Mouse (Mus musculus): ENCODE results near the gene Nebl. TPM values are rescaled to one million over a fixed set of nuclear protein-coding genes. Genes with fewer than 3 reads are reported as not detected.

The Nebl gene
- polyA plus RNA-seq, 1 experiment from 2014 or later = 2.7 TPM

DNA sequence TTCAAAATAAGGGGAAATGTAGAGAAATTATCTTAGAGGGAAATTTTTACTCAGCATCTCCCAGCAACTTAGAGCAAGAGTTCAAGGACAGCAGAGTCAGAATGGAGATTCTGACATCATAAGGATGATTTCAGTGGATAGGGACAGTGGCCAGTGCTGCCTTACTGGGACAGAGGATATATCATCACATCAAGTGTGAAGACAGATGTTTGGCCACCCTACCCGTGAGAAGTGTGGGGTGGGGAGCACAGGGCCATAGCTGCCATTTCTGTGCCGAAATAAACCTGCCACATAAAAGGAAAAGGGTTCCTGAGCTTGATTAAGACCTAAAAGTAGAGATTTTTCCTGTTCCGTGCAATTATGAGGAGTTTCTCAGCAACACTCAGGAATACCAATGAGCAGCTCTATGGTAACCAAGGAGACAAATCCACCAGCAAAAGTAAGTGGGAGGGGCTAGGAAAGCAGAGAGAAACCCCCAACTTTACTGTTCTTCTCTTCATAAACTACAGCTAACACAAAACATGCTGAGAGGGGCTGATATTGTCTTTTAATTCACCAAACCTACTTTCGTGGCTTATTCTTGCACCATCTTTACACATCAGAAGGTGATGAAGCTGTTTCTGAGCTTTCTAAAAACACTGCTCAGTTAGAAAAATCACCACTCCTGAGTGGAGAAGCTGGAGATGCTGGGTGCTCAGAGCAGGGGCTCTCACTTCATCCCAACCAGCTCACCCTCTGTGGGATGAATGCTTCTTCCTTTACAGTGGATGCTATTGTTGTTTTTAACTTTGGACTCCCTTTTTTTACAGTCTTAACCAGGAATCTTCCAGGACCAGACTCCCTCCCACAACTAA, 172.1 kb downstream of the Nebl start:
- Histone ChIP-seq H3K4me2 (no peak overlapping the region), H3K4me3 (ENCODE audit: low read depth, low read length) (no peak overlapping the region), H3K4me1 (ENCODE audit: control insufficient read depth, insufficient read depth, low read length) (peaks cover 11% of the 10 kb centered on the region), H3K9ac (ENCODE audit: low read length) (no peak overlapping the region), H3K36me3 (ENCODE audit: control insufficient read depth, insufficient read depth, low read length) (no peaks in the 10 kb centered on the region), H3K27me3 (ENCODE audit: control insufficient read depth, insufficient read depth, low read length) (no peaks in the 10 kb centered on the region), H3K27ac (ENCODE audit: low read depth, low read length) (no peak overlapping the region), H3K9me3 (ENCODE audit: control insufficient read depth, low read length) (no peaks in the 10 kb centered on the region)
- ATAC-seq (ENCODE audit: low FRiP score) (peak; percentile 89), DNase-seq (ENCODE audit: low spot score, missing footprints) (peak; percentile 85)
- WGBS = 14% methylated on average over 4 of the region's 4 CpGs

DNA sequence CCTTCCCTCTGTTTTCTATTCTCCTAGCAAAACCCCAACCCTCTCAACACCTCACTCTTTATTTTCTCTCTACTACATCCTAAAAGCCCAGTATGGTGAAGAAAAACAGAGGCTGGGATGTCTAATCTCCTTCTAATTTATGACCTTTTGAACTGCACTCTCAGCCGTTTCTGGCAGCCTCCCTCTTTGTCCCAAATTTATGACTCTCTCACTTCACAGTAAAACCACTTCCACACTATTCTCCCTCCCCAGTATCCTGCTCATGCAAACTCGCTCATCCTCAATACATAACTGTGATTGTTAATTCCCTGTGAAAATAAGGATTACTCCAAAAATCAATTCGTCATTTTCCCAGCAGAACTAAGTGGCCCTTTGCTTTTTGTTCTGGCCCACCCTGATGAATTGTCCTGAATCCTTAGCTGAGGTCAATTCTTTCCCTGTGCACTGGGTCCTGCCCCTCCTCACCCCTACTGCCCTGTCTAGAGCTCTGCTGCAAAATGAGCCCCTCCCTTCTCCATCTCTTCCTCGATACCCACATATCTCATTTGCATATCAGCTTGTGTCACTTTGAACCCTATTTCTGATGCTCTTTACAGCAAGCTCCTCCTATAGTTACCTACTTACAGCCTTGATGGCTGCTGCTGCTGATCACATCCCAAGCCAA, 181.2 kb downstream of the Nebl start:
- H3K9ac ChIP-seq (ENCODE audit: low read length) = no peak overlapping the region
- ATAC-seq (ENCODE audit: low FRiP score) = no peak
- H3K4me1 ChIP-seq (ENCODE audit: control insufficient read depth, insufficient read depth, low read length) = no peaks in the 10 kb centered on the region
- 20% methylated on average over 4 of the region's 4 CpGs for WGBS
- H3K27ac ChIP-seq (ENCODE audit: low read depth, low read length) = no peak overlapping the region
- no peak for DNase-seq (ENCODE audit: low spot score, missing footprints)
- no peak overlapping the region for H3K4me2 ChIP-seq
- H3K27me3 ChIP-seq (ENCODE audit: control insufficient read depth, insufficient read depth, low read length) = no peaks in the 10 kb centered on the region
- H3K36me3 ChIP-seq (ENCODE audit: control insufficient read depth, insufficient read depth, low read length) = no peaks in the 10 kb centered on the region
- no peak overlapping the region for H3K4me3 ChIP-seq (ENCODE audit: low read depth, low read length)
- H3K9me3 ChIP-seq (ENCODE audit: control insufficient read depth, low read length) = no peaks in the 10 kb centered on the region

GRCm38 (mm10) chr2:17546354-17546948, 184.8 kb downstream of the Nebl start:
- no peak overlapping the region for H3K4me2 ChIP-seq
- ATAC-seq (ENCODE audit: low FRiP score) (no peak), DNase-seq (ENCODE audit: low spot score, missing footprints) (no peak)
- no peaks in the 10 kb centered on the region for H3K4me1 ChIP-seq (ENCODE audit: control insufficient read depth, insufficient read depth, low read length)
- no peaks in the 10 kb centered on the region for H3K9me3 ChIP-seq (ENCODE audit: control insufficient read depth, low read length)
- no peaks in the 10 kb centered on the region for H3K27me3 ChIP-seq (ENCODE audit: control insufficient read depth, insufficient read depth, low read length)
- H3K27ac ChIP-seq (ENCODE audit: low read depth, low read length) = no peak overlapping the region
- H3K4me3 ChIP-seq (ENCODE audit: low read depth, low read length) = no peak overlapping the region
- H3K36me3 ChIP-seq (ENCODE audit: control insufficient read depth, insufficient read depth, low read length) = no peaks in the 10 kb centered on the region
- H3K9ac ChIP-seq (ENCODE audit: low read length) = no peak overlapping the region
- 69% methylated on average over 3 of the region's 3 CpGs for WGBS

DNA sequence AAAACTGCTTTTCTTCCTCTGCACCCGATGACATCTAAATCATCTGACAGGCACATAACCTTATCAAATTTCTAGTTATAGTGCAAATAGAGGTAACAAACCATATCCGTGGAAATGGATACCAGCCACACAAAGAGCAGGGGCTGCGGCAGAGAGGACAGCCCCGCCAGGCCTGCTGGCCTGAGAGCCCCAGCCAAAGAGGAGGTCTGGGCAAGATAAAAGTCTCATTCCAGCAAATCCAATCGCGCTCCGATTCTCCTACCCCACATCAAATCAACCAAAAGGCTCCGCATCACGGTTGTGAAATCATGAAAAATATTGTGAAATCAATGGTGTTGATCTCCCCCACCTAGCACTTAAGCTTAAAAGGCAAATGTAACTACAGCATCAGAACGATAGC, 191.5 kb downstream of the Nebl start:
- DNase-seq (ENCODE audit: low spot score, missing footprints) (no peak), ATAC-seq (ENCODE audit: low FRiP score) (no peak)
- H3K9ac ChIP-seq (ENCODE audit: low read length) = no peak overlapping the region
- H3K4me1 ChIP-seq (ENCODE audit: control insufficient read depth, insufficient read depth, low read length) = no peaks in the 10 kb centered on the region
- 77% methylated on average over 10 of the region's 10 CpGs for WGBS
- no peak overlapping the region for H3K4me3 ChIP-seq (ENCODE audit: low read depth, low read length)
- no peaks in the 10 kb centered on the region for H3K36me3 ChIP-seq (ENCODE audit: control insufficient read depth, insufficient read depth, low read length)
- H3K27me3 ChIP-seq (ENCODE audit: control insufficient read depth, insufficient read depth, low read length) = no peaks in the 10 kb centered on the region
- no peaks in the 10 kb centered on the region for H3K9me3 ChIP-seq (ENCODE audit: control insufficient read depth, low read length)
- H3K27ac ChIP-seq (ENCODE audit: low read depth, low read length) = no peak overlapping the region
- no peak overlapping the region for H3K4me2 ChIP-seq

DNA sequence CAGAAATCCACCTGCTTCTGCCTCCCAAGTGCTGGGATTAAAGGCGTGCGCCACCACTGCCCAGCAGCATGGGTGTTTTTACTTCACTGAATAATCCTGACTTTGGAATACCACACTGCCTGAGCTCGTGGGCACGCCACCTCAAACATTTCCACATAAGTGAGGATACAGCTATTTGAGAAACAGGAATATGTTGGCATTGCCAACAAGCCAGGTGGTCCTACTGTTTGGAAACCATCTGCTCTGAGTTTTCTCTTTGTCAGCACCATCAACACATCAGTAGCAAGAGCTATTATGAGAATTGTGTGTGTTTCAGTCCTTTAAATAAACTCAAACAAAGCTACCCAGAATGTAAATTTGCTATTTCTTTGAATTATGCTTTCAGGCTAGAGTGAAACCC, 192.8 kb downstream of the Nebl start:
- H3K4me3 ChIP-seq (ENCODE audit: low read depth, low read length) = no peak overlapping the region
- 90% methylated on average over 4 of the region's 4 CpGs for WGBS
- H3K9ac ChIP-seq (ENCODE audit: low read length) = no peak overlapping the region
- DNase-seq (ENCODE audit: low spot score, missing footprints) = no peak
- no peak overlapping the region for H3K27ac ChIP-seq (ENCODE audit: low read depth, low read length)
- no peak overlapping the region for H3K4me2 ChIP-seq
- H3K9me3 ChIP-seq (ENCODE audit: control insufficient read depth, low read length) = no peaks in the 10 kb centered on the region
- no peaks in the 10 kb centered on the region for H3K4me1 ChIP-seq (ENCODE audit: control insufficient read depth, insufficient read depth, low read length)
- no peak for ATAC-seq (ENCODE audit: low FRiP score)
- H3K27me3 ChIP-seq (ENCODE audit: control insufficient read depth, insufficient read depth, low read length) = no peaks in the 10 kb centered on the region
- no peaks in the 10 kb centered on the region for H3K36me3 ChIP-seq (ENCODE audit: control insufficient read depth, insufficient read depth, low read length)

GRCm38 (mm10) chr2:17531355-17532105, 199.7 kb downstream of the Nebl start:
- WGBS = 92% methylated on average over 12 of the region's 12 CpGs
- H3K27me3 ChIP-seq (ENCODE audit: control insufficient read depth, insufficient read depth, low read length) = no peaks in the 10 kb centered on the region
- no peak overlapping the region for H3K4me2 ChIP-seq
- no peak overlapping the region for H3K27ac ChIP-seq (ENCODE audit: low read depth, low read length)
- no peaks in the 10 kb centered on the region for H3K36me3 ChIP-seq (ENCODE audit: control insufficient read depth, insufficient read depth, low read length)
- DNase-seq (ENCODE audit: low spot score, missing footprints) = no peak
- H3K9ac ChIP-seq (ENCODE audit: low read length) = no peak overlapping the region
- no peak for ATAC-seq (ENCODE audit: low FRiP score)
- no peak overlapping the region for H3K4me3 ChIP-seq (ENCODE audit: low read depth, low read length)
- no peaks in the 10 kb centered on the region for H3K9me3 ChIP-seq (ENCODE audit: control insufficient read depth, low read length)
- H3K4me1 ChIP-seq (ENCODE audit: control insufficient read depth, insufficient read depth, low read length) = no peaks in the 10 kb centered on the region

- WGBS = 89% methylated on average over 5 of the region's 5 CpGs
- no peaks in the 10 kb centered on the region for H3K4me1 ChIP-seq (ENCODE audit: control insufficient read depth, insufficient read depth, low read length)
- H3K9ac ChIP-seq (ENCODE audit: low read length) = no peak overlapping the region
- no peaks in the 10 kb centered on the region for H3K9me3 ChIP-seq (ENCODE audit: control insufficient read depth, low read length)
- DNase-seq (ENCODE audit: low spot score, missing footprints) = no peak
- no peaks in the 10 kb centered on the region for H3K27me3 ChIP-seq (ENCODE audit: control insufficient read depth, insufficient read depth, low read length)
- no peak for ATAC-seq (ENCODE audit: low FRiP score)
- H3K4me3 ChIP-seq (ENCODE audit: low read depth, low read length) = no peak overlapping the region
- no peaks in the 10 kb centered on the region for H3K36me3 ChIP-seq (ENCODE audit: control insufficient read depth, insufficient read depth, low read length)
- H3K27ac ChIP-seq (ENCODE audit: low read depth, low read length) = no peak overlapping the region
- no peak overlapping the region for H3K4me2 ChIP-seq
Observed at GRCm38 (mm10) chr2:17525739-17526526, 205.3 kb downstream of the Nebl start.

- Histone ChIP-seq H3K36me3 (ENCODE audit: control insufficient read depth, insufficient read depth, low read length) (no peaks in the 10 kb centered on the region), H3K4me2 (no peak overlapping the region), H3K27me3 (ENCODE audit: control insufficient read depth, insufficient read depth, low read length) (no peaks in the 10 kb centered on the region), H3K27ac (ENCODE audit: low read depth, low read length) (no peak overlapping the region), H3K9me3 (ENCODE audit: control insufficient read depth, low read length) (no peaks in the 10 kb centered on the region), H3K4me1 (ENCODE audit: control insufficient read depth, insufficient read depth, low read length) (no peaks in the 10 kb centered on the region), H3K9ac (ENCODE audit: low read length) (no peak overlapping the region), H3K4me3 (ENCODE audit: low read depth, low read length) (no peak overlapping the region)
- WGBS = 79% methylated on average over 4 of the region's 4 CpGs
- ATAC-seq (ENCODE audit: low FRiP score) = no peak
- no peak for DNase-seq (ENCODE audit: low spot score, missing footprints)
Observed at GRCm38 (mm10) chr2:17525211-17525610, 206.1 kb downstream of the Nebl start.
